Mouse (Mus musculus): ENCODE results near the gene Spata21. TPM values are rescaled to one million over a fixed set of nuclear protein-coding genes. Genes with fewer than 3 reads are reported as not detected.
A peak's percentile ranks its signal among the peaks of the same experiment; 100 is the strongest.

Spata21 gene
- polyA plus RNA-seq, 1 experiment = not detected

DNA sequence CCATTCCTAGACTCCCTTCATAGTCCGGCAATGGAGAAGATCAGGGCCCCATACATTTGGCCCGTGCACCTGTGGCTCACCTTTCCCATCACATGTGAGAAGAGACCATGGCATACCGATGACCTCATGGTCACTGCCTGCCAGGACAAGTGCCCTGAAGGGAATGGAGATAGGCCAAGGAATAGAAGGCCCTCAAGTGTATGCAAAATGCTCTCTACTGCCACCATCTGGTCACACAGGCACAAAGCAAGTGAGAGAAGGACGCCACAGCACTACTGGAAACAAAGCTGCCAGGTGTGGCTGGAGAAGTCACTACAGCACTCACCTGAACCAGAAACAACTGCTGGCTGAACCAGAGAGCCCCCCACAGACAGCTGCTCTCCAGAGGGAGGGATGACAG is 18.4 kb upstream of the Spata21 start:
- TF ChIP-seq TAL1 (IDR thresholded peaks at IDR 0.05; ENCODE audit: low read length) (no peak), GATA1 (IDR thresholded peaks at IDR 0.05; ENCODE audit: low read length) (no peak)
- no peaks in the 10 kb centered on the region for H3K9me3 ChIP-seq (ENCODE audit: control insufficient read depth, low read length)
- no peak overlapping the region for H3K4me3 ChIP-seq (replicated peaks)
- no peaks in the 10 kb centered on the region for H3K27me3 ChIP-seq (ENCODE audit: control insufficient read depth)
- peaks cover 72% of the 10 kb centered on the region for H3K4me1 ChIP-seq (ENCODE audit: control insufficient read depth)
- peaks cover 100% of the 10 kb centered on the region for H3K36me3 ChIP-seq (ENCODE audit: control insufficient read depth)

DNA sequence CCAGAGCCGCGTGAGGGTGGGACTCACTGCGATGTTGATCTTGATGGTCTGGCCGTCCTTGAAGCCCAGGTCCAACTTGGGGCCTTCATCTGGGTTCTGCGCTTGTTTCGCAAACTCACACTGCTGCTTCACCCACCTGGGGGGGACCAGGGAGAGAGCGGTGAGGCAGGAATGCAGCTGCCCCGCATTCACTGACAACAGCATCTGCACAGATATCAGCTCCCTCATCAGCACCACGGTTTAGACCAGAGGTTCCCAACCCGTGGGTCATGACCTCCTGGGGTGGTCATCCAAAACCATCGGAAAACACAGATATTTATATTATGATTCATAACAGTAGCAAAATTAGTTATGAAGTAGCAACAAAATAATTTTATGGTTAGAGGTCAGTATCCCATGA is 15.6 kb upstream of the Spata21 start:
- TF ChIP-seq TAL1 (IDR thresholded peaks at IDR 0.05; ENCODE audit: low read length) (no peak), GATA1 (IDR thresholded peaks at IDR 0.05; ENCODE audit: low read length) (no peak)
- Histone ChIP-seq H3K4me1 (ENCODE audit: control insufficient read depth) (peaks cover 93% of the 10 kb centered on the region), H3K4me3 (replicated peaks) (no peak overlapping the region), H3K36me3 (ENCODE audit: control insufficient read depth) (peaks cover 86% of the 10 kb centered on the region), H3K27me3 (ENCODE audit: control insufficient read depth) (no peaks in the 10 kb centered on the region), H3K9me3 (ENCODE audit: control insufficient read depth, low read length) (no peaks in the 10 kb centered on the region)

DNA sequence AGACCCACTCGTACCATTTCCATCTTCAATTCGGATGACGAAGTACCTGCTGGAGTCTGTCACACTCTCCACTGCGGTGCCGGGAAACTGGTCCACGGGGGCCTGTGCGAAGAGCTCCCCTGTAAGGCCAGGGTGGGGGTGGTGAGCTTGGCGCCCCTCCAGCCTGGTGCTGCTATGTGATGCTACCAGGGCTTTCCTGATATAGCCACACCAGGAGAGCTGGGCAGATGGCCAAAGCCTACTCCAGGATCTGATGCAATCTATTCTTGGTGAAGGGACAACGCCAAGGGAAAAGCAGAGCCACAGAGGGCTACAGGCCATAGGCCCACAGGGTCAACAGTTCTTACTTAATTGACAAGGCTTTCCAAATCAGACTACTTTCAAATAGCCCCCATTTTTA is 14.5 kb upstream of the Spata21 start:
- peak overlapping the region; percentile 30 for H3K4me3 ChIP-seq (replicated peaks)
- H3K4me1 ChIP-seq (ENCODE audit: control insufficient read depth) = peaks cover 89% of the 10 kb centered on the region
- no peaks in the 10 kb centered on the region for H3K9me3 ChIP-seq (ENCODE audit: control insufficient read depth, low read length)
- H3K27me3 ChIP-seq (ENCODE audit: control insufficient read depth) = no peaks in the 10 kb centered on the region
- TF ChIP-seq TAL1 (IDR thresholded peaks at IDR 0.05; ENCODE audit: low read length) (no peak), GATA1 (IDR thresholded peaks at IDR 0.05; ENCODE audit: low read length) (no peak)
- peaks cover 74% of the 10 kb centered on the region for H3K36me3 ChIP-seq (ENCODE audit: control insufficient read depth)

DNA sequence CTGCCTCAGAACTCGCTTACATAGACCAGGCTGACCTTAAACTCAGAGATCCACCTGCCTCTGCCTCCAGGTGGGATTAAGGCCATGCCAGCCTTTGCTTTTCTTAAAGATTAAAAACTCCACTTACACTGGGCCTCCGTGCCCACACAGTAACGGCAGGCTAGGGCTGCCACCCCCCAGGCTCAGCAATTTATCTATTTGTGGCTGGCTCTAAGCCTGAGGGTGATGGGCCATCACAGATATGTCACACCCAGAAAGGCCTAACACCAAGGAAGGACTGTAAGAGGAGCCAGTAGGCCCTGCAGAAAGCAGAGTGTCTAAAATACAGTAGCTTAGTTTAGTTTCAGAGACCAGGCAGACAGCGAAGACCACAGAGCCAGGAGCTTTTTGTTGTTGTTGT is 14.0 kb upstream of the Spata21 start:
- peaks cover 70% of the 10 kb centered on the region for H3K36me3 ChIP-seq (ENCODE audit: control insufficient read depth)
- no peaks in the 10 kb centered on the region for H3K27me3 ChIP-seq (ENCODE audit: control insufficient read depth)
- H3K4me1 ChIP-seq (ENCODE audit: control insufficient read depth) = peaks cover 86% of the 10 kb centered on the region
- TF ChIP-seq TAL1 (IDR thresholded peaks at IDR 0.05; ENCODE audit: low read length) (no peak), GATA1 (IDR thresholded peaks at IDR 0.05; ENCODE audit: low read length) (no peak)
- peak overlapping the region; percentile 30 for H3K4me3 ChIP-seq (replicated peaks)
- no peaks in the 10 kb centered on the region for H3K9me3 ChIP-seq (ENCODE audit: control insufficient read depth, low read length)

DNA sequence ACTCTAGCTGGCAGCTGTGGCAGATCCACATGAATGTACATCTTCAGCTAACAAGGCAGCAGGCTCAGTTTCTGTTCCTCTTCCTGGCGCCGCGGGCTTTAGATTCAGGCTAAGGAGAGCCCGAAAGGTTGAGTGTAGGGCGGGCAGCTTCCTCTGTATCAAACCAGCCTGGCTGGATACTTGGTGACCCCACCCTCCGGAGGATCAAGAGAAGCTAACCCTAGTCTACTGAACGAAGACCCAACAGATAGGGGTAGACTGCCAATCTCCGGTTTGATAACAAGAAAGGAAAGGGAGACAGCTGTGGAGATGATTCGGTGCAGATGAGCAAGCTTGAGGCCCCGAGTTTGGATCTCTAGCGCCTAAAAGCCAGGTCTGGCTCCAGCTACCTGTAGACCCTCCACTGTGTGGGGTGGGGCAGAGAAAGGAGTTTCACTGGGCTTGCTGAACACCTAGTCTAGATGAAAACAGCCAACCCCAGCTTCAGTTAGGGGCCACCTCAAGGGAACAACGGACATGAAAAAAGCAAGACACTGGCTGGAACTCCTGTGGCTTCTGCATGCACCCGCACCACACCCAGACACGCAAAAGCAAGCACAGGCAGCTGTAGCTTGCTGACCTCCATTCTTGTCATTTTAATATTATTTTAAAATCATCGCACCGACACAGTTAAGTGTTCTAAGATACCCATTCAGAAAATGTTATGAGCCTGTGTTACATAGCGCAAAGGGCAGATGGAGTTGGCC is 11.2 kb upstream of the Spata21 start:
- Histone ChIP-seq H3K27me3 (ENCODE audit: control insufficient read depth) (no peaks in the 10 kb centered on the region), H3K4me1 (ENCODE audit: control insufficient read depth) (peaks cover 60% of the 10 kb centered on the region), H3K4me3 (replicated peaks) (peak overlapping the region; percentile 100), H3K36me3 (ENCODE audit: control insufficient read depth) (peaks cover 41% of the 10 kb centered on the region), H3K9me3 (ENCODE audit: control insufficient read depth, low read length) (peaks cover 4% of the 10 kb centered on the region; the same call in 1 of the 2 replicates)
- TF ChIP-seq GATA1 (IDR thresholded peaks at IDR 0.05; ENCODE audit: low read length) = no peak
- TF ChIP-seq TAL1 (IDR thresholded peaks at IDR 0.05; ENCODE audit: low read length) = no peak

DNA sequence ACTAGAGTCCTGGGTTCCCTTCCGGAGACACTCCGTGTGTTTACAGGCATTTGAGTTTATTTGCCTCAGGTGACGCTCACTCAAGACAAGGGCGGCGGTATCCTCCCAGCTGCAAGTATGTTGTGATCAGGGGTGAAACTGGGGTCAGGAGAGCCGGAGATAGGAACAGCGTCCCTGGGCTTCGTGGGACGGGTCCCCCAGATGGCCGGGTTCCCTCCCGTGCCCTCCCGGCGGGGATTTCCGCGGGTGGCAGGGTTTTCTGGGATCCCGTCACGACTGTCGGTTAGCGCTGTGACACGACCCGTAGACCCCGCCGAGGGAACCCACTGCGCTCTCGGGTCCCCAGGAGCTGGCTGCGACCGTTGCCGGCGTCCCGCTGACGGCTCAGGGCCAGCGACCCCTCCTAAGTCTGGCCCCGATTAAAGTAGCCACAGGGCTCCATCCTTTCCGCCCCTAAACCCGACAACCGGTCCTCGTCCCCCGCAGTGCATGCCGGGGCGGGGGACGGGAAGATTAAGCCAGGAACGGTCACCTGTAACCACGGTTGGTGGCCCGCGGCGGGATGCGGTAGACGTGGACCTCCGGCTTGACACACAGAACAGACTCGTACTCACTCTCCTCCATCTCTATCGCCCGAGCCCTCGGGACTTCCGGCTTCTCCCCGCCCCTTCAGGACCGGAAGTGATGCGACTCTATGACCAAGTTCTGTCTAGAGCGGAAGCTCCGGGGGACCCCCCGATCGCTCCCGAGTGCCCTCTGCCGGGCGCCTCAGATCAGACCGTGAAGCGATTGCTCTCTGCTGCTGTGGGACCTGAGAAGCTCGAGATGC is 10.2 kb upstream of the Spata21 start, which contains the start of gene Necap2:
Necap2 (minus strand) TSS at position 677 of the 829 bp plus-strand sequence.
- Histone ChIP-seq H3K9me3 (ENCODE audit: control insufficient read depth, low read length) (peaks cover 4% of the 10 kb centered on the region; the same call in 1 of the 2 replicates), H3K27me3 (ENCODE audit: control insufficient read depth) (no peaks in the 10 kb centered on the region), H3K4me3 (replicated peaks) (peak within 1 kb of the TSS; percentile 100), H3K4me1 (ENCODE audit: control insufficient read depth) (peaks cover 52% of the 10 kb centered on the region), H3K36me3 (ENCODE audit: control insufficient read depth) (peaks cover 32% of the 10 kb centered on the region)
- TF ChIP-seq TAL1 (IDR thresholded peaks at IDR 0.05; ENCODE audit: low read length) (no peak), GATA1 (IDR thresholded peaks at IDR 0.05; ENCODE audit: low read length) (no peak)

DNA sequence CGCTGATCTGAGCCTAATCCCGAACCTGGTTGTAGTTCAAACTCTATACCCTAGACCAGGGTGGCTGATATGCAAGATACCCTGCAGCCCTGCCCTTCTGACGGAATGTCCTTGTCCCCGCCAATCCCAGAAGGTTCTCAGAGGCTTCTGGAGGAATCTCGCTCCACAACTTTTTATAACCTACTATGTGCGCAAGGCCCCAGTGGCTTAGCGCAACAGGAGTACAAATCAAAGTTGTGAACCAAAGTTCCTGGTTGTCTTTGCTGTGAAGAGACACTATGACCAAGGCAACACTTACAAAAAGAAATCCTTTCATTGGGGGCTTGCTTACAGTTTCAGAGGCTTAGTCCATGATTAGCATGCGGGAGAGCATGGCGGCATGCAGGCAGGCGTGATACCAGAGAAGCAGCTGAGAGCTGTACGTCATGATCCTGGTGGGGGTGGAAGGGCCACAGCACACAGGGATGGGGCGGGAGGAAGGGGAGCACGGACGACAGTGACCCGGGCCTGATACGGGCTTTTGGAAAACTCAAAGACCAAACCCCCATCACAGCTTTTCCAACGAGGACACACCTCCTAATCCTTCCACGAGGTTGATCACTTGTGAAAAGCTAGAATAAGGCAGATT is 9.5 kb upstream of the Spata21 start:
- H3K36me3 ChIP-seq (ENCODE audit: control insufficient read depth) = peaks cover 25% of the 10 kb centered on the region
- TF ChIP-seq GATA1 (IDR thresholded peaks at IDR 0.05; ENCODE audit: low read length) = no peak; the same call in 1 of the 2 replicates
- no peak for TF ChIP-seq TAL1 (IDR thresholded peaks at IDR 0.05; ENCODE audit: low read length)
- peaks cover 44% of the 10 kb centered on the region for H3K4me1 ChIP-seq (ENCODE audit: control insufficient read depth)

DNA sequence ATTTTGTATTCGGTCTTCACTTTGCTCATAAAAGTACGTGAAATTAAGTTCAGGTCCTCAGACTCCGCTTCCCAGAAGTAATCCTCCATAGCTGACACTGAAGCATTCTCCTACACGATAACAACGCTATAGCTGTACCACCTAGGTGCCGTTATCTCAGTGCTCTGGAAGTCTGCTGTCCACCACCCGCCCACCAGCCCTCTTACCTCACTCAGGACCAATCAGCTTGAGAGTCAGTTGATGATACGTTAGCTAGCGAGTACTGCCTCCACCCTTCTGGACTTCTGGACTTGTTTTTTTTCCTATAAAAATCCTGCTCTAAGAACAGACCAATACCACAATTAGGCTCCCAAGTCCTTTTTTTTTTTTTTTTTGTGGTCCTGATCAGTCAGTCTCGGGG is 1.3 kb upstream of the Spata21 start:
- Histone ChIP-seq H3K36me3 (ENCODE audit: control insufficient read depth) (no peaks in the 10 kb centered on the region), H3K4me3 (replicated peaks) (no peak overlapping the region), H3K9me3 (ENCODE audit: control insufficient read depth, low read length) (no peaks in the 10 kb centered on the region), H3K4me1 (ENCODE audit: control insufficient read depth) (peaks cover 2% of the 10 kb centered on the region; the same call in 1 of the 2 replicates), H3K27me3 (ENCODE audit: control insufficient read depth) (no peaks in the 10 kb centered on the region)
- no peak for TF ChIP-seq GATA1 (IDR thresholded peaks at IDR 0.05; ENCODE audit: low read length)

More for the DNA sequence above, 9.5 kb upstream of the Spata21 start:
- Histone ChIP-seq H3K27me3 (ENCODE audit: control insufficient read depth) (no peaks in the 10 kb centered on the region), H3K9me3 (ENCODE audit: control insufficient read depth, low read length) (peaks cover 4% of the 10 kb centered on the region; the same call in 1 of the 2 replicates), H3K4me3 (replicated peaks) (peak overlapping the region; percentile 100)

DNA sequence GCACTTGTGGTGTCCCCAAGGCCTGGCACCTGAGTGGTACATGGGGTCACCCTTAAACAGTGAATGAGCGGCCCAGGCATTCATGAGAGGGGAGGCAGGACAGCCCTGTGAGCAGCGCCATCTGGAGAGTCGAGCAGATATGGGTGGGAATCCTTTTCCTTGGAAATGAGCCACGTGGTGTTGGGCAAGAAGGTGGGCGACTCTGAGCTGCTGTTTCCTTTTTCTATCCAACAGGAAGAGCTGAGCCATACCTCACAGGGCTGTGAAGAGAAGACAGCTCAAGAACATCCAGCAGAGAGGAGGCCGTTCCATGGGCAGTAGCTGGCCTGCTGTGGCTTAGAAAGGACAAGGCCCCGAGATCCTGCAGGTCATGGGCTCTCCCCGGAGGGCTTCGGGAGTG is 581 bp downstream of the Spata21 start:
- TF ChIP-seq TAL1 (IDR thresholded peaks at IDR 0.05; ENCODE audit: low read length) = no peak
- no peak for TF ChIP-seq GATA1 (IDR thresholded peaks at IDR 0.05; ENCODE audit: low read length)
- Histone ChIP-seq H3K27me3 (ENCODE audit: control insufficient read depth) (no peaks in the 10 kb centered on the region), H3K9me3 (ENCODE audit: control insufficient read depth, low read length) (no peaks in the 10 kb centered on the region), H3K36me3 (ENCODE audit: control insufficient read depth) (no peaks in the 10 kb centered on the region), H3K4me3 (replicated peaks) (no peak overlapping the region), H3K4me1 (ENCODE audit: control insufficient read depth) (peaks cover 2% of the 10 kb centered on the region; the same call in 1 of the 2 replicates)

Measured in erythroblast, embryonic 14.5 days (primary cell).